Mouse (Mus musculus): ENCODE results near the gene Ier3.

DNA sequence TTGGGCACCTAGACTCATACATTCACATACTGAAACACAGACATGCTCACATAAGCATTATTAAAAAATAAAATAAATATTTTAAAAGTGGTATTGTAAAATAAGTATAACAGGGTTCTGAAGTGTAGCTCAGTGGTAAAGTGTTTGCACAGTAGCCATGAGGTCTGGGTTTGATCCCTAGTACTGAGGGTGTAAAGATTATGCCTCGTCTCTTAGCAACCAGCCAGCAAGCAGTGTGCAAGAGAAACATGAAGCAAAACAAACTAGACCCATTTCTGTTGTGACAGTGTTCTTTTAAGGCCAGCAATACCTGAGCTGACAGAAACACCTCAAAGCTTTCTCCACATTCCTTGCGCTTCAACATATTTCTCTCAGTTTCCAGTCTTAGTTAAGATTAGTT, 20.6 kb upstream of the Ier3 start:
- TF ChIP-seq EP300 (IDR thresholded peaks at IDR 0.05): no peak
- TF ChIP-seq CTCF (IDR thresholded peaks at IDR 0.05): no peak

Measured in lung, postnatal 0 days (tissue).